Mouse (Mus musculus) limb, embryonic 14.5 days (tissue): ENCODE measurements around the gene Upk3a. TPM values are rescaled to one million over a fixed set of nuclear protein-coding genes. Genes with fewer than 3 reads are reported as not detected.

Experiments used
- ATAC-seq: fragments of 200-750 bp; cut with Nextera tagmentation; 2 replicates; pipeline ENCODE4 v1.8.0; 2017; ENCODE audit warnings: low read depth, moderate number of reproducible peaks, moderate TSS enrichment; ENCODE audit not compliant: low FRiP score
- DNase-seq: peaks from one replicate; pipeline ENCODE4 v3.0.0-alpha.2; 2015; ENCODE audit warnings: low spot score
- H3K27ac ChIP-seq: fragments of 300-500 bp; sonication (generic); replicated peaks from 2 replicates; pipeline ENCODE4 v1.5.1; 2014; ENCODE audit warnings: low read depth, mild to moderate bottlenecking, low read length, moderate library complexity, mixed read lengths
- H3K27me3 ChIP-seq: fragments of 300-500 bp; sonication (generic); 2 replicates; pipeline ENCODE4 v1.6.1; 2014; ENCODE audit warnings: low read length, mixed read lengths; ENCODE audit not compliant: control insufficient read depth, insufficient read depth
- H3K36me3 ChIP-seq: fragments of 300-500 bp; sonication (generic); 2 replicates; pipeline ENCODE4 v1.6.1; 2014; ENCODE audit warnings: mild to moderate bottlenecking, low read length, moderate library complexity, mixed read lengths; ENCODE audit not compliant: control insufficient read depth, insufficient read depth
- H3K4me1 ChIP-seq: fragments of 300-500 bp; sonication (generic); 2 replicates; pipeline ENCODE4 v1.6.1; 2014; ENCODE audit warnings: antibody characterized with exemption, low read length, mixed read lengths; ENCODE audit not compliant: control insufficient read depth, insufficient read depth
- H3K4me2 ChIP-seq: fragments of 300-500 bp; sonication (generic); replicated peaks from 2 replicates; pipeline ENCODE4 v1.6.1; 2014; ENCODE audit warnings: low read depth, mild to moderate bottlenecking, low read length, moderate library complexity; ENCODE audit not compliant: severe bottlenecking
- H3K4me3 ChIP-seq: fragments of 300-500 bp; sonication (generic); replicated peaks from 2 replicates; pipeline ENCODE4 v1.5.1; 2014; ENCODE audit warnings: low read length
- H3K9ac ChIP-seq: fragments of 300-500 bp; sonication (generic); 2 replicates; pipeline ENCODE4 v1.6.1; 2014; ENCODE audit warnings: mild to moderate bottlenecking, low read depth, low read length, moderate library complexity; ENCODE audit not compliant: severe bottlenecking
- H3K9me3 ChIP-seq: fragments of 300-500 bp; sonication (generic); 2 replicates; pipeline ENCODE4 v1.6.1; 2016; ENCODE audit warnings: low read length; ENCODE audit not compliant: control insufficient read depth
- POLR2A ChIP-seq: fragments of 200-500 bp; IDR thresholded peaks from 2 replicates; pipeline ENCODE4 v1.8.0; 2012; ENCODE audit warnings: inconsistent platforms, mild to moderate bottlenecking, moderate library complexity, borderline replicate concordance; ENCODE audit not compliant: insufficient read depth, insufficient read length; ENCODE audit errors: extremely low read depth
- WGBS: fragments of 180-500 bp; shearing (Covaris S2); extraction: QIAGEN DNeasy Blood & Tissue Kit; methylation state at CpG from one replicate; pipeline ENCODE4 v1.1.7; 2014; 5-methylcytosine and 5-hydroxymethylcytosine counted together
- polyA plus RNA-seq, 2 experiments: library from polyadenylated mRNA; depleted of rRNA in 1 of 2; stranded (reverse) in 1 of 2; unstranded in 1 of 2; fragments of >200 nt; fragmentation: Nextera tagmentation in 1 of 2; extraction: Ambion mirVana in 1 of 2; gene quantifications; 2 replicates each; pipeline versions ENCODE4 v1.2.1 to v1.2.3; 2012 to 2014

Gene Upk3a
- polyA plus RNA-seq, 2 experiments: 0.08 TPM; not detected in 1

- under 1% methylated on average over 33 of the region's 75 CpGs for WGBS
- Histone ChIP-seq H3K9me3 (no peaks in the 10 kb centered on the region), H3K4me2 (peak overlapping the region; percentile 68), H3K9ac (peak overlapping the region; percentile 73), H3K36me3 (no peaks in the 10 kb centered on the region), H3K4me1 (peaks cover 13% of the 10 kb centered on the region), H3K27ac (no peak overlapping the region), H3K4me3 (peak overlapping the region; percentile 74), H3K27me3 (no peaks in the 10 kb centered on the region)
- ATAC-seq (peak; percentile 94), DNase-seq (peak; percentile 94)
- TF ChIP-seq POLR2A: peak; percentile 54; the same call in 1 of the 2 replicates
Measured at GRCm38 (mm10) chr15:85036566-85037342, 19.8 kb downstream of the Upk3a start.

DNA sequence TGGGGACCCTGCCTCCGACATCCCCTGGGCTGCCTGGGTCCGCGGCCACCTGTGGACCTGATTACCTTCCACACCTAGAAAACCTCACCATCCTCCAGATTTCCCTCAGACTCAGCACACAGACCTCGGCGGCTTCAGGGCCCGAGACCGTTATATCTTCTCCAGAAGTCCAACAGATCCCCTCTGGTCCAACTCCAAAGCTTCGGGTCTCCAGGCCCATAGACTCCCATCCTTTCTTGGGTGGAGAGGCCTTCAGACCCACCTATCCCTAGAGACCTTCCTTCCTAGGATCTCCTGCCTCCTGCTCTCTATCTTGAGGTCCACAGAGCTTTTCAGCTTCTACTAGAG lies 20.4 kb downstream of the Upk3a start:
- H3K9ac ChIP-seq: peak overlapping the region; percentile 73
- H3K4me2 ChIP-seq: peak overlapping the region; percentile 68
- DNase-seq: no peak
- H3K9me3 ChIP-seq: no peaks in the 10 kb centered on the region
- no peaks in the 10 kb centered on the region for H3K36me3 ChIP-seq
- H3K27me3 ChIP-seq: no peaks in the 10 kb centered on the region
- H3K27ac ChIP-seq: no peak overlapping the region
- peak; percentile 19; the same call in 1 of the 2 replicates for ATAC-seq
- H3K4me3 ChIP-seq: peak overlapping the region; percentile 74
- TF ChIP-seq POLR2A: no peak
- H3K4me1 ChIP-seq: peaks cover 18% of the 10 kb centered on the region
- WGBS: 5% methylated on average over 8 of the region's 8 CpGs

- Histone ChIP-seq H3K4me1 (peaks cover 38% of the 10 kb centered on the region), H3K4me2 (no peak overlapping the region), H3K36me3 (peaks cover 14% of the 10 kb centered on the region), H3K9me3 (no peaks in the 10 kb centered on the region), H3K27ac (peak overlapping the region; percentile 88), H3K9ac (no peak overlapping the region), H3K4me3 (no peak overlapping the region), H3K27me3 (no peaks in the 10 kb centered on the region)
- DNase-seq (no peak), ATAC-seq (no peak)
- no peak for TF ChIP-seq POLR2A
- WGBS: 73% methylated on average over 10 of the region's 10 CpGs
Measured at GRCm38 (mm10) chr15:85041546-85042225, 24.7 kb downstream of the Upk3a start.

- H3K4me3 ChIP-seq: no peak overlapping the region
- H3K4me1 ChIP-seq: peaks cover 36% of the 10 kb centered on the region
- peak overlapping the region; percentile 88 for H3K27ac ChIP-seq
- peaks cover 21% of the 10 kb centered on the region for H3K36me3 ChIP-seq
- no peaks in the 10 kb centered on the region for H3K27me3 ChIP-seq
- 9% methylated on average over 4 of the region's 4 CpGs for WGBS
- no peak overlapping the region for H3K9ac ChIP-seq
- ATAC-seq (peak; percentile 88), DNase-seq (peak; percentile 90)
- no peak overlapping the region for H3K4me2 ChIP-seq
- H3K9me3 ChIP-seq: no peaks in the 10 kb centered on the region
- no peak for TF ChIP-seq POLR2A
Measured at GRCm38 (mm10) chr15:85042361-85042954, 25.5 kb downstream of the Upk3a start.

GRCm38 (mm10) chr15:85043116-85043515 lies 26.2 kb downstream of the Upk3a start:
- WGBS: 33% methylated on average over 5 of the region's 5 CpGs
- H3K4me3 ChIP-seq: no peak overlapping the region
- TF ChIP-seq POLR2A: no peak
- H3K4me2 ChIP-seq: no peak overlapping the region
- ATAC-seq (no peak), DNase-seq (no peak)
- no peak overlapping the region for H3K9ac ChIP-seq
- H3K27ac ChIP-seq: peak overlapping the region; percentile 88
- peaks cover 27% of the 10 kb centered on the region for H3K36me3 ChIP-seq
- H3K27me3 ChIP-seq: no peaks in the 10 kb centered on the region
- peaks cover 30% of the 10 kb centered on the region for H3K4me1 ChIP-seq
- no peaks in the 10 kb centered on the region for H3K9me3 ChIP-seq
